Mouse (Mus musculus) spleen, adult 2 months (tissue): ENCODE data around the gene Slirp. TPM values are rescaled to one million over a fixed set of nuclear protein-coding genes. Genes with fewer than 3 reads are reported as not detected.

Experiments
- DNase-seq, 2 experiments: peaks; one replicate each; pipeline versions ENCODE4 v3.0.0 to v3.0.0-alpha.2; 2012 to 2021; ENCODE audit warnings: low spot score in 2 of 2, low read depth in 1 of 2
- H3K27ac ChIP-seq: fragments of 200-500 bp; 2 replicates; pipeline ENCODE4 v1.5.1; 2012; ENCODE audit warnings: low read length, inconsistent platforms; ENCODE audit not compliant: insufficient read depth
- H3K27me3 ChIP-seq: fragments of 200-500 bp; 2 replicates; pipeline ENCODE4 v1.6.1; 2012; ENCODE audit warnings: mild to moderate bottlenecking, moderate library complexity, low read length, inconsistent platforms; ENCODE audit not compliant: control insufficient read depth, insufficient read depth
- H3K36me3 ChIP-seq: fragments of 200-500 bp; 2 replicates; pipeline ENCODE4 v1.6.1; 2012; ENCODE audit warnings: mild to moderate bottlenecking, low read length, inconsistent platforms; ENCODE audit not compliant: control insufficient read depth, insufficient read depth
- H3K4me1 ChIP-seq: fragments of 200-500 bp; 2 replicates; pipeline ENCODE4 v1.6.1; 2011; ENCODE audit warnings: inconsistent platforms; ENCODE audit not compliant: control insufficient read depth, insufficient read depth, insufficient read length
- H3K4me3 ChIP-seq: fragments of 200-500 bp; 2 replicates; pipeline ENCODE4 v1.5.1; 2011; ENCODE audit warnings: mild to moderate bottlenecking, inconsistent platforms; ENCODE audit not compliant: insufficient read depth, insufficient read length; ENCODE audit errors: extremely low read depth
- CTCF ChIP-seq: fragments of 200-500 bp; IDR thresholded peaks from 2 replicates; pipeline ENCODE4 v1.5.1; 2011; ENCODE audit warnings: mild to moderate bottlenecking, inconsistent platforms; ENCODE audit not compliant: insufficient read depth, insufficient read length, insufficient replicate concordance; ENCODE audit errors: extremely low read depth
- POLR2A ChIP-seq: fragments of 200-500 bp; IDR thresholded peaks from 2 replicates; pipeline ENCODE4 v1.6.1; 2011; ENCODE audit warnings: low read depth, low read length, inconsistent platforms
- WGBS: fragments of 180-500 bp; shearing (Covaris S2); methylation state at CpG from one replicate; pipeline ENCODE4 v1.1.7; 2018; 5-methylcytosine and 5-hydroxymethylcytosine counted together
- polyA plus RNA-seq: library from polyadenylated mRNA; depleted of rRNA; stranded (reverse); fragments of >200 nt; gene quantifications from 2 replicates; pipeline ENCODE4 v1.2.3, GENCODE M21; 2012

Slirp gene
- polyA plus RNA-seq, 1 experiment, result 4.8 TPM

- TF ChIP-seq POLR2A (no peak), CTCF (no peak)
- 82% methylated on average over 5 of the region's 5 CpGs for WGBS
- no peak overlapping the region for H3K4me3 ChIP-seq
Measured at GRCm38 (mm10) chr12:87418921-87419320, 24.8 kb upstream of the Slirp start.

GRCm38 (mm10) chr12:87419974-87420485 lies 23.7 kb upstream of the Slirp start:
- H3K27me3 ChIP-seq, result no peaks in the 10 kb centered on the region
- H3K36me3 ChIP-seq, result no peaks in the 10 kb centered on the region
- no peak for DNase-seq
- no peak overlapping the region for H3K27ac ChIP-seq
- no peak overlapping the region for H3K4me3 ChIP-seq
- no peak for TF ChIP-seq POLR2A
- peaks cover 9% of the 10 kb centered on the region; the same call in 1 of the 2 replicates for H3K4me1 ChIP-seq
- 76% methylated on average over 12 of the region's 12 CpGs for WGBS

More at GRCm38 (mm10) chr12:87418921-87419320, 24.8 kb upstream of the Slirp start:
- Histone ChIP-seq H3K27ac (no peak overlapping the region), H3K27me3 (no peaks in the 10 kb centered on the region), H3K36me3 (no peaks in the 10 kb centered on the region), H3K4me1 (peaks cover 9% of the 10 kb centered on the region; the same call in 1 of the 2 replicates)
- DNase-seq, result no peak

- no peaks in the 10 kb centered on the region for H3K4me1 ChIP-seq
- TF ChIP-seq POLR2A (no peak), CTCF (no peak)
- H3K36me3 ChIP-seq, result peaks cover 9% of the 10 kb centered on the region
- H3K27ac ChIP-seq, result no peak overlapping the region
- no peak overlapping the region for H3K4me3 ChIP-seq
- H3K27me3 ChIP-seq, result no peaks in the 10 kb centered on the region
- WGBS, result 69% methylated on average over 5 of the region's 5 CpGs
- DNase-seq, result no peak
Measured at GRCm38 (mm10) chr12:87421708-87422507, 21.8 kb upstream of the Slirp start.

GRCm38 (mm10) chr12:87423700-87424099 lies 20.0 kb upstream of the Slirp start:
- H3K36me3 ChIP-seq, result peaks cover 18% of the 10 kb centered on the region
- DNase-seq, result no peak
- no peaks in the 10 kb centered on the region for H3K4me1 ChIP-seq
- H3K27me3 ChIP-seq, result no peaks in the 10 kb centered on the region
- no peak overlapping the region for H3K4me3 ChIP-seq
- WGBS, result 57% methylated on average over 1 of the region's 1 CpGs
- TF ChIP-seq POLR2A, result no peak
- TF ChIP-seq CTCF, result no peak
- no peak overlapping the region for H3K27ac ChIP-seq

- TF ChIP-seq POLR2A, result no peak
- TF ChIP-seq CTCF, result no peak
- Histone ChIP-seq H3K4me1 (no peaks in the 10 kb centered on the region), H3K4me3 (no peak overlapping the region), H3K27me3 (no peaks in the 10 kb centered on the region), H3K27ac (no peak overlapping the region), H3K36me3 (peaks cover 21% of the 10 kb centered on the region)
- DNase-seq, result no peak
- WGBS, result 80% methylated on average over 3 of the region's 3 CpGs
Measured at GRCm38 (mm10) chr12:87424516-87424915, 19.2 kb upstream of the Slirp start.

GRCm38 (mm10) chr12:87426354-87427031 lies 17.2 kb upstream of the Slirp start:
- WGBS, result 95% methylated on average over 5 of the region's 5 CpGs
- H3K4me1 ChIP-seq, result no peaks in the 10 kb centered on the region
- no peaks in the 10 kb centered on the region for H3K27me3 ChIP-seq
- no peak overlapping the region for H3K27ac ChIP-seq
- no peak for DNase-seq
- H3K36me3 ChIP-seq, result peaks cover 36% of the 10 kb centered on the region
- H3K4me3 ChIP-seq, result no peak overlapping the region
- TF ChIP-seq CTCF (no peak), POLR2A (no peak)
